Mouse (Mus musculus) stomach, embryonic 16.5 days (tissue): ENCODE measurements around the gene Vdr. TPM values are rescaled to one million over a fixed set of nuclear protein-coding genes. Genes with fewer than 3 reads are reported as not detected.

Experiments
- ATAC-seq: fragments of 200-750 bp; cut with Nextera tagmentation; 2 replicates; pipeline ENCODE4 v1.8.0; 2017; ENCODE audit warnings: moderate number of reproducible peaks, moderate TSS enrichment; ENCODE audit not compliant: insufficient read depth, low FRiP score
- H3K27ac ChIP-seq: fragments of 300-500 bp; sonication (generic); 2 replicates; pipeline ENCODE4 v1.5.1; 2014; ENCODE audit warnings: low read length
- H3K27me3 ChIP-seq: fragments of 300-500 bp; sonication (generic); 2 replicates; pipeline ENCODE4 v1.6.1; 2014; ENCODE audit warnings: low read length, control low read depth, mixed read lengths; ENCODE audit not compliant: control insufficient read depth, insufficient read depth
- H3K36me3 ChIP-seq: fragments of 300-500 bp; sonication (generic); 2 replicates; pipeline ENCODE4 v1.6.1; 2014; ENCODE audit warnings: low read length; ENCODE audit not compliant: control insufficient read depth, insufficient read depth
- H3K4me1 ChIP-seq: fragments of 300-500 bp; sonication (generic); 2 replicates; pipeline ENCODE4 v1.6.1; 2014; ENCODE audit warnings: low read length, control low read depth, mixed read lengths; ENCODE audit not compliant: control insufficient read depth, insufficient read depth
- H3K4me2 ChIP-seq: fragments of 300-500 bp; sonication (generic); 2 replicates; pipeline ENCODE4 v1.6.1; 2014; ENCODE audit warnings: low read depth, low read length, mixed read lengths
- H3K4me3 ChIP-seq: fragments of 300-500 bp; sonication (generic); replicated peaks from 2 replicates; pipeline ENCODE4 v1.5.1; 2014; ENCODE audit warnings: mild to moderate bottlenecking, low read length
- H3K9ac ChIP-seq: fragments of 300-500 bp; sonication (generic); 2 replicates; pipeline ENCODE4 v1.6.1; 2014; ENCODE audit warnings: low read length
- H3K9me3 ChIP-seq: fragments of 300-500 bp; sonication (generic); replicated peaks from 2 replicates; pipeline ENCODE4 v1.6.1; 2016; ENCODE audit warnings: low read length, control low read depth; ENCODE audit not compliant: control insufficient read depth
- WGBS: fragments of 180-500 bp; shearing (Covaris S2); extraction: QIAGEN DNeasy Blood & Tissue Kit; methylation state at CpG from one replicate; pipeline ENCODE4 v1.1.7; 2014; 5-methylcytosine and 5-hydroxymethylcytosine counted together
- polyA plus RNA-seq: library from polyadenylated mRNA; unstranded; fragments of >200 nt; fragmentation: Nextera tagmentation; extraction: Ambion mirVana; gene quantifications from 2 replicates; pipeline ENCODE4 v1.2.1, GENCODE M21; 2015

Gene Vdr
- polyA plus RNA-seq, 1 experiment from 2014 or later: 2.3 TPM

GRCm38 (mm10) chr15:97828221-97828842 lies 82.1 kb downstream of the Vdr start:
- Histone ChIP-seq H3K36me3 (no peaks in the 10 kb centered on the region), H3K4me2 (peak overlapping the region; percentile 14; the same call in 1 of the 2 replicates), H3K27ac (peak overlapping the region; percentile 68), H3K27me3 (no peaks in the 10 kb centered on the region), H3K4me3 (no peak overlapping the region), H3K9ac (peak overlapping the region; percentile 98; the same call in 1 of the 2 replicates), H3K9me3 (no peaks in the 10 kb centered on the region), H3K4me1 (peaks cover 66% of the 10 kb centered on the region)
- 35% methylated on average over 6 of the region's 6 CpGs for WGBS
- no peak for ATAC-seq

DNA sequence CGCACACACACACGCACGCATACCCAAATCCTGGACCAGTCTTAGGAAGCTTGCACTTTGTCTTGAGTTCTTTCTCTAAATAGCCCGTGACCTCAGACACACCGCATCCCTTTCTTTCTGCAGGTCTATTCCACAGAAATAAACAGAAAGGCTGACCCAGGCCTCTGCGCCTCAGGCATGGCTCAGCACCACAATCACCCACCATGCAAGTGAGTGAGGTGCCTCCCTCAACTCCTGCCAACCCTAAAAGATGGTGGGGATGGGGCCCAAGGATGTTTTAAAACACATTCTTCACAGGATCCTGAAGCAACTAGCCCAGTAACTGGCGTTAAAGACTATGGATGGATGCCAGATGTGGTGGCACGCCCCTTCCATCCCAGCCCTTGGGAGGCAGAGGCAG lies 83.0 kb downstream of the Vdr start:
- Histone ChIP-seq H3K9ac (no peak overlapping the region), H3K4me2 (no peak overlapping the region), H3K27me3 (no peaks in the 10 kb centered on the region), H3K9me3 (no peaks in the 10 kb centered on the region), H3K4me3 (no peak overlapping the region), H3K27ac (no peak overlapping the region), H3K36me3 (no peaks in the 10 kb centered on the region), H3K4me1 (peaks cover 74% of the 10 kb centered on the region)
- WGBS: 80% methylated on average over 8 of the region's 8 CpGs
- ATAC-seq: no peak

- H3K4me2 ChIP-seq: no peak overlapping the region
- H3K27ac ChIP-seq: no peak overlapping the region
- no peak overlapping the region for H3K4me3 ChIP-seq
- no peaks in the 10 kb centered on the region for H3K36me3 ChIP-seq
- peak overlapping the region; percentile 80; the same call in 1 of the 2 replicates for H3K9ac ChIP-seq
- H3K9me3 ChIP-seq: no peaks in the 10 kb centered on the region
- H3K27me3 ChIP-seq: no peaks in the 10 kb centered on the region
- WGBS: 57% methylated on average over 5 of the region's 5 CpGs
- ATAC-seq: no peak
- peaks cover 75% of the 10 kb centered on the region for H3K4me1 ChIP-seq
Measured at GRCm38 (mm10) chr15:97826588-97827261, 83.7 kb downstream of the Vdr start.

- Histone ChIP-seq H3K9me3 (no peaks in the 10 kb centered on the region), H3K27me3 (no peaks in the 10 kb centered on the region), H3K4me2 (peak overlapping the region; percentile 83), H3K27ac (peak overlapping the region; percentile 96), H3K4me1 (peaks cover 81% of the 10 kb centered on the region), H3K36me3 (no peaks in the 10 kb centered on the region), H3K9ac (peak overlapping the region; percentile 80), H3K4me3 (peak overlapping the region; percentile 50)
- ATAC-seq: no peak
- WGBS: 60% methylated on average over 12 of the region's 12 CpGs
Measured at GRCm38 (mm10) chr15:97825941-97826587, 84.4 kb downstream of the Vdr start.

- no peaks in the 10 kb centered on the region for H3K27me3 ChIP-seq
- WGBS: 5% methylated on average over 29 of the region's 29 CpGs
- H3K4me1 ChIP-seq: peaks cover 88% of the 10 kb centered on the region
- no peaks in the 10 kb centered on the region for H3K9me3 ChIP-seq
- H3K27ac ChIP-seq: peak overlapping the region; percentile 96
- peak overlapping the region; percentile 83 for H3K4me2 ChIP-seq
- ATAC-seq: peak; percentile 84
- peak overlapping the region; percentile 50 for H3K4me3 ChIP-seq
- no peaks in the 10 kb centered on the region for H3K36me3 ChIP-seq
- peak overlapping the region; percentile 80 for H3K9ac ChIP-seq
Measured at GRCm38 (mm10) chr15:97825071-97825940, 85.1 kb downstream of the Vdr start.

DNA sequence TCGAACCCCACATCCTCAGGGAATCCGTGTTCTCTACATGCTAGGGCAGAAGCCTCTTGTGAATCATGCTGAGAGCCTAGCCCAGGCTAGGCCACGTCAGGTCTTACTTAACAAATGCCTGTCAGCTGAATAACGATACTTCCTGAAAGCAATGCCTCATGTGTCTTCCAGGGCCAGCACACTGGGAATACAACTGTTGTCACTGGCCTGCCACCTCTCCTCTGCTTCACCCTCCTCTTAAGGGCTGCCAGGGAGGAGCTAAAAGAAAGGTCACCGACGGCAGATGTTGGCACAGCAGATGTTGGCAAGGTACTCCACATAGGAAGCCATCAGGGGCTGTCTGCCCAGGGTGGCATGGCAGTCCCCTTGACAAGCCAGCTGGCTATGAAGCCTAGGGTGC lies 86.4 kb downstream of the Vdr start:
- Histone ChIP-seq H3K9me3 (no peaks in the 10 kb centered on the region), H3K4me3 (no peak overlapping the region), H3K4me1 (peaks cover 75% of the 10 kb centered on the region), H3K36me3 (no peaks in the 10 kb centered on the region), H3K27me3 (no peaks in the 10 kb centered on the region), H3K27ac (peak overlapping the region; percentile 96), H3K9ac (0 out of 2 replicates have a peak overlapping the region, but pooled peaks have one; percentile 21), H3K4me2 (no peak overlapping the region)
- ATAC-seq: no peak
- 75% methylated on average over 6 of the region's 6 CpGs for WGBS

DNA sequence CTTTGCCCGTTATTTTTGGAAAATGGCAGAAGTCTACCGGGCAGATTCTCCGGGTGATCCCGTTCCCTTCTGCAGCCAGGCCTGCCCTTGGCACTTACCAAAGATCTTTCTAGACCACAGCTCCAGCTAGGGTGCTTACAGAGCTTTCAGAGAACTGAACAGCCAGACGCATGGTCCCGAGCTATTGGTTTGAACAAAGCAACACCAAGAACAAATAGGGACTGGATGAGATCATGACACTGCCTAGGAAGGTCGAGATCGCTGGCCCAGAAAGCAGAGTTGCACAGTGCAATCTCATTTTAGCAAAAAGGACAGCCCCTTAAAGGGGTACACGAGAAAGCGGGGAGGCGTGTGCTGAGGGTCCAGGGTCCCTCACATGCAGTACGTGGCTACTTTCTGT lies 87.0 kb downstream of the Vdr start:
- H3K9me3 ChIP-seq: no peaks in the 10 kb centered on the region
- peak overlapping the region; percentile 25; the same call in 1 of the 2 replicates for H3K9ac ChIP-seq
- no peak for ATAC-seq
- H3K4me2 ChIP-seq: no peak overlapping the region
- no peaks in the 10 kb centered on the region for H3K27me3 ChIP-seq
- H3K36me3 ChIP-seq: no peaks in the 10 kb centered on the region
- peaks cover 69% of the 10 kb centered on the region for H3K4me1 ChIP-seq
- no peak overlapping the region for H3K27ac ChIP-seq
- WGBS: 75% methylated on average over 12 of the region's 12 CpGs
- no peak overlapping the region for H3K4me3 ChIP-seq

GRCm38 (mm10) chr15:97822545-97823228 lies 87.7 kb downstream of the Vdr start:
- peak overlapping the region; percentile 25 for H3K9ac ChIP-seq
- H3K4me3 ChIP-seq: no peak overlapping the region
- whole genome bisulfite sequencing: 40% methylated on average over 12 of the region's 12 CpGs
- H3K4me2 ChIP-seq: no peak overlapping the region
- H3K9me3 ChIP-seq: no peaks in the 10 kb centered on the region
- no peaks in the 10 kb centered on the region for H3K27me3 ChIP-seq
- no peaks in the 10 kb centered on the region for H3K36me3 ChIP-seq
- no peak overlapping the region for H3K27ac ChIP-seq
- no peak for ATAC-seq
- peaks cover 64% of the 10 kb centered on the region for H3K4me1 ChIP-seq
